Mouse (Mus musculus) midbrain, postnatal 0 days (tissue): ENCODE data around the gene Gpam. TPM values are rescaled to one million over a fixed set of nuclear protein-coding genes. Genes with fewer than 3 reads are reported as not detected.

Experiments
- ATAC-seq: fragments of 200-750 bp; cut with Nextera tagmentation; 2 replicates; pipeline ENCODE4 v1.8.0; 2017; ENCODE audit warnings: moderate number of reproducible peaks, mild to moderate bottlenecking, moderate TSS enrichment, moderate library complexity; ENCODE audit not compliant: low FRiP score
- DNase-seq: peaks from one replicate; pipeline ENCODE4 v3.0.0-alpha.2; 2015; ENCODE audit warnings: low spot score
- H3K27ac ChIP-seq: fragments of 300-500 bp; sonication (generic); 2 replicates; pipeline ENCODE4 v1.5.1; 2014; ENCODE audit warnings: low read depth, mild to moderate bottlenecking, low read length, mixed read lengths
- H3K27me3 ChIP-seq: fragments of 300-500 bp; sonication (generic); 2 replicates; pipeline ENCODE4 v1.6.1; 2014; ENCODE audit warnings: low read length, control low read depth, mixed read lengths; ENCODE audit not compliant: insufficient read depth
- H3K36me3 ChIP-seq: fragments of 300-500 bp; sonication (generic); 2 replicates; pipeline ENCODE4 v1.6.1; 2014; ENCODE audit warnings: low read length, control low read depth, mixed read lengths; ENCODE audit not compliant: insufficient read depth
- H3K4me1 ChIP-seq: fragments of 300-500 bp; sonication (generic); 2 replicates; pipeline ENCODE4 v1.6.1; 2014; ENCODE audit warnings: mild to moderate bottlenecking, control low read depth, antibody characterized with exemption, low read length, mixed read lengths; ENCODE audit not compliant: insufficient read depth
- H3K4me2 ChIP-seq: fragments of 300-500 bp; sonication (generic); 2 replicates; pipeline ENCODE4 v1.6.1; 2014; ENCODE audit warnings: low read depth, mild to moderate bottlenecking, low read length, mixed read lengths; ENCODE audit not compliant: poor library complexity, severe bottlenecking
- H3K4me3 ChIP-seq: fragments of 300-500 bp; sonication (generic); 2 replicates; pipeline ENCODE4 v1.5.1; 2014; ENCODE audit warnings: low read depth, mild to moderate bottlenecking, low read length, moderate library complexity
- H3K9ac ChIP-seq: fragments of 300-500 bp; sonication (generic); replicated peaks from 2 replicates; pipeline ENCODE4 v1.6.1; 2014; ENCODE audit warnings: mild to moderate bottlenecking, low read length, moderate library complexity, mixed read lengths; ENCODE audit not compliant: poor library complexity, severe bottlenecking
- H3K9me3 ChIP-seq: fragments of 300-500 bp; sonication (generic); 2 replicates; pipeline ENCODE4 v1.6.1; 2016; ENCODE audit warnings: low read length, control low read depth
- CTCF ChIP-seq: IDR thresholded peaks from 2 replicates; pipeline ENCODE4 v1.5.1; 2016; ENCODE audit warnings: antibody characterized with exemption, mild to moderate bottlenecking
- WGBS: fragments of 180-500 bp; shearing (Covaris S2); extraction: QIAGEN DNeasy Blood & Tissue Kit; methylation state at CpG from one replicate; pipeline ENCODE4 v1.1.7; 2014; 5-methylcytosine and 5-hydroxymethylcytosine counted together
- polyA plus RNA-seq: library from polyadenylated mRNA; unstranded; fragments of >200 nt; fragmentation: Nextera tagmentation; extraction: Ambion mirVana; gene quantifications from 2 replicates; pipeline ENCODE4 v1.2.1, GENCODE M21; 2015
- total RNA-seq: library from RNA; depleted of rRNA; stranded (reverse); fragments of >200 nt; gene quantifications from 2 replicates; pipeline ENCODE4 v1.2.3, GENCODE M21; 2014

Gene Gpam
- total and polyA plus RNA-seq, 2 experiments from 2014 or later, result 23.6 to 81.1 TPM

- no peaks in the 10 kb centered on the region for H3K27me3 ChIP-seq
- ATAC-seq (no peak), DNase-seq (no peak)
- H3K4me1 ChIP-seq, result no peaks in the 10 kb centered on the region
- H3K36me3 ChIP-seq, result no peaks in the 10 kb centered on the region
- 100% methylated on average over 1 of the region's 1 CpGs for whole genome bisulfite sequencing
- no peak overlapping the region for H3K27ac ChIP-seq
- TF ChIP-seq CTCF, result no peak
- no peak overlapping the region for H3K9ac ChIP-seq
- H3K9me3 ChIP-seq, result no peaks in the 10 kb centered on the region
- no peak overlapping the region for H3K4me3 ChIP-seq
- H3K4me2 ChIP-seq, result no peak overlapping the region
These were observed 1.4 kb upstream of the Gpam start for GRCm38 (mm10) chr19:55128469-55128868.

GRCm38 (mm10) chr19:55125456-55125855, 1.6 kb downstream of the Gpam start:
- no peaks in the 10 kb centered on the region for H3K36me3 ChIP-seq
- no peak overlapping the region for H3K9ac ChIP-seq
- 89% methylated on average over 3 of the region's 3 CpGs for WGBS
- no peak overlapping the region for H3K4me2 ChIP-seq
- no peak overlapping the region for H3K4me3 ChIP-seq
- no peak for DNase-seq
- H3K9me3 ChIP-seq, result no peaks in the 10 kb centered on the region
- TF ChIP-seq CTCF, result no peak
- ATAC-seq, result no peak
- H3K27me3 ChIP-seq, result no peaks in the 10 kb centered on the region
- no peak overlapping the region for H3K27ac ChIP-seq
- no peaks in the 10 kb centered on the region for H3K4me1 ChIP-seq

GRCm38 (mm10) chr19:55123001-55123536, 4.0 kb downstream of the Gpam start:
- no peak overlapping the region for H3K4me2 ChIP-seq
- DNase-seq, result peak; percentile 85
- H3K9me3 ChIP-seq, result no peaks in the 10 kb centered on the region
- H3K4me1 ChIP-seq, result no peaks in the 10 kb centered on the region
- no peak overlapping the region for H3K9ac ChIP-seq
- no peaks in the 10 kb centered on the region for H3K27me3 ChIP-seq
- H3K36me3 ChIP-seq, result no peaks in the 10 kb centered on the region
- WGBS, result 25% methylated on average over 11 of the region's 11 CpGs
- H3K27ac ChIP-seq, result peak overlapping the region; percentile 38
- ATAC-seq, result peak; percentile 88
- no peak for TF ChIP-seq CTCF
- no peak overlapping the region for H3K4me3 ChIP-seq

- H3K27me3 ChIP-seq, result no peaks in the 10 kb centered on the region
- peak; percentile 82 for DNase-seq
- peak overlapping the region; percentile 38; the same call in 1 of the 2 replicates for H3K27ac ChIP-seq
- no peaks in the 10 kb centered on the region for H3K9me3 ChIP-seq
- no peaks in the 10 kb centered on the region for H3K4me1 ChIP-seq
- TF ChIP-seq CTCF, result no peak
- no peak overlapping the region for H3K4me2 ChIP-seq
- H3K9ac ChIP-seq, result no peak overlapping the region
- H3K36me3 ChIP-seq, result no peaks in the 10 kb centered on the region
- peak; percentile 82 for ATAC-seq
- WGBS, result 69% methylated on average over 4 of the region's 4 CpGs
- H3K4me3 ChIP-seq, result no peak overlapping the region
These were observed 4.6 kb downstream of the Gpam start for GRCm38 (mm10) chr19:55122351-55122980.

GRCm38 (mm10) chr19:55121836-55122235, 5.2 kb downstream of the Gpam start:
- no peak for ATAC-seq
- TF ChIP-seq CTCF, result no peak
- DNase-seq, result no peak
- no peaks in the 10 kb centered on the region for H3K4me1 ChIP-seq
- H3K9me3 ChIP-seq, result no peaks in the 10 kb centered on the region
- H3K36me3 ChIP-seq, result no peaks in the 10 kb centered on the region
- peak overlapping the region; percentile 32; the same call in 1 of the 2 replicates for H3K27ac ChIP-seq
- H3K9ac ChIP-seq, result no peak overlapping the region
- no peak overlapping the region for H3K4me3 ChIP-seq
- H3K27me3 ChIP-seq, result no peaks in the 10 kb centered on the region
- 80% methylated on average over 6 of the region's 6 CpGs for WGBS
- no peak overlapping the region for H3K4me2 ChIP-seq

GRCm38 (mm10) chr19:55120518-55121244, 6.4 kb downstream of the Gpam start:
- Histone ChIP-seq H3K4me3 (no peak overlapping the region), H3K9ac (0 out of 2 replicates have a peak overlapping the region, but pooled peaks have one; percentile 13), H3K27me3 (no peaks in the 10 kb centered on the region), H3K36me3 (no peaks in the 10 kb centered on the region), H3K4me2 (no peak overlapping the region), H3K27ac (no peak overlapping the region), H3K9me3 (no peaks in the 10 kb centered on the region), H3K4me1 (no peaks in the 10 kb centered on the region)
- no peak for DNase-seq
- whole genome bisulfite sequencing, result 47% methylated on average over 11 of the region's 11 CpGs
- ATAC-seq, result no peak
- TF ChIP-seq CTCF, result no peak
